Mouse (Mus musculus) midbrain, postnatal 0 days (tissue): Measurements from ENCODE around the gene Rxfp3. TPM values are rescaled to one million over a fixed set of nuclear protein-coding genes. Genes with fewer than 3 reads are reported as not detected.
A peak's percentile ranks its signal among the peaks of the same experiment; 100 is the strongest.

Experiments
- ATAC-seq: fragments of 200-750 bp; cut with Nextera tagmentation; 2 replicates; pipeline ENCODE4 v1.8.0; 2017; ENCODE audit warnings: moderate number of reproducible peaks, mild to moderate bottlenecking, moderate TSS enrichment, moderate library complexity; ENCODE audit not compliant: low FRiP score
- DNase-seq: peaks from one replicate; pipeline ENCODE4 v3.0.0-alpha.2; 2015; ENCODE audit warnings: low spot score
- H3K27ac ChIP-seq: fragments of 300-500 bp; sonication (generic); 2 replicates; pipeline ENCODE4 v1.5.1; 2014; ENCODE audit warnings: low read depth, mild to moderate bottlenecking, low read length, mixed read lengths
- H3K27me3 ChIP-seq: fragments of 300-500 bp; sonication (generic); 2 replicates; pipeline ENCODE4 v1.6.1; 2014; ENCODE audit warnings: low read length, control low read depth, mixed read lengths; ENCODE audit not compliant: insufficient read depth
- H3K36me3 ChIP-seq: fragments of 300-500 bp; sonication (generic); 2 replicates; pipeline ENCODE4 v1.6.1; 2014; ENCODE audit warnings: low read length, control low read depth, mixed read lengths; ENCODE audit not compliant: insufficient read depth
- H3K4me1 ChIP-seq: fragments of 300-500 bp; sonication (generic); 2 replicates; pipeline ENCODE4 v1.6.1; 2014; ENCODE audit warnings: mild to moderate bottlenecking, control low read depth, antibody characterized with exemption, low read length, mixed read lengths; ENCODE audit not compliant: insufficient read depth
- H3K4me2 ChIP-seq: fragments of 300-500 bp; sonication (generic); 2 replicates; pipeline ENCODE4 v1.6.1; 2014; ENCODE audit warnings: low read depth, mild to moderate bottlenecking, low read length, mixed read lengths; ENCODE audit not compliant: poor library complexity, severe bottlenecking
- H3K4me3 ChIP-seq: fragments of 300-500 bp; sonication (generic); 2 replicates; pipeline ENCODE4 v1.5.1; 2014; ENCODE audit warnings: low read depth, mild to moderate bottlenecking, low read length, moderate library complexity
- H3K9ac ChIP-seq: fragments of 300-500 bp; sonication (generic); replicated peaks from 2 replicates; pipeline ENCODE4 v1.6.1; 2014; ENCODE audit warnings: mild to moderate bottlenecking, low read length, moderate library complexity, mixed read lengths; ENCODE audit not compliant: poor library complexity, severe bottlenecking
- H3K9me3 ChIP-seq: fragments of 300-500 bp; sonication (generic); 2 replicates; pipeline ENCODE4 v1.6.1; 2016; ENCODE audit warnings: low read length, control low read depth
- CTCF ChIP-seq: IDR thresholded peaks from 2 replicates; pipeline ENCODE4 v1.5.1; 2016; ENCODE audit warnings: antibody characterized with exemption, mild to moderate bottlenecking
- WGBS: fragments of 180-500 bp; shearing (Covaris S2); extraction: QIAGEN DNeasy Blood & Tissue Kit; methylation state at CpG from one replicate; pipeline ENCODE4 v1.1.7; 2014; 5-methylcytosine and 5-hydroxymethylcytosine counted together
- polyA plus RNA-seq: library from polyadenylated mRNA; unstranded; fragments of >200 nt; fragmentation: Nextera tagmentation; extraction: Ambion mirVana; gene quantifications from 2 replicates; pipeline ENCODE4 v1.2.1, GENCODE M21; 2015
- total RNA-seq: library from RNA; depleted of rRNA; stranded (reverse); fragments of >200 nt; gene quantifications from 2 replicates; pipeline ENCODE4 v1.2.3, GENCODE M21; 2014

The Rxfp3 gene
- total and polyA plus RNA-seq, 2 experiments from 2014 or later = 2.4 to 5.6 TPM

DNA sequence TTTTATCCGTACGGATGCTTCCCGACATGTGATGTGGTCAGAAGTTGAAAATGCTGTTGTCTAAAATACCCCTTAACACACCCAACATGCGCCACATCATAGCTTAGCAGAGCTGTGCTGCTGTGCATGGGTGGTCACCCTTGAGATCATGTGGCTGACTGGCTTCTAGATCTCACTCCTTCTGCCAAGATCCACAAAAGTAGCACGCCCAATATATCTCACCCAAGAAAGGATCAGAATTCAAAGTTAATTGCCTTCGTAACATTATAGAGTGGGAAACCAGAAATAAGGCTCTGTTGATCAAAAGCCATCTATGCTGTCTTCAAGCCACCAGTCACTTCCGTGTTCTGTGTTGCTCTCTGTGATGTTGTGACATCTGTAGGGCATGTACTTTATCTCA, 30.1 kb upstream of the Rxfp3 start:
- 83% methylated on average over 7 of the region's 7 CpGs for WGBS
- Histone ChIP-seq H3K4me1 (0 out of 2 replicates have a peak, but pooled peaks cover 2% of the 10 kb centered on the region), H3K9me3 (no peaks in the 10 kb centered on the region), H3K4me2 (no peak overlapping the region), H3K36me3 (no peaks in the 10 kb centered on the region), H3K27me3 (no peaks in the 10 kb centered on the region), H3K27ac (no peak overlapping the region), H3K4me3 (no peak overlapping the region), H3K9ac (no peak overlapping the region)
- ATAC-seq (no peak), DNase-seq (no peak)
- no peak for TF ChIP-seq CTCF

DNA sequence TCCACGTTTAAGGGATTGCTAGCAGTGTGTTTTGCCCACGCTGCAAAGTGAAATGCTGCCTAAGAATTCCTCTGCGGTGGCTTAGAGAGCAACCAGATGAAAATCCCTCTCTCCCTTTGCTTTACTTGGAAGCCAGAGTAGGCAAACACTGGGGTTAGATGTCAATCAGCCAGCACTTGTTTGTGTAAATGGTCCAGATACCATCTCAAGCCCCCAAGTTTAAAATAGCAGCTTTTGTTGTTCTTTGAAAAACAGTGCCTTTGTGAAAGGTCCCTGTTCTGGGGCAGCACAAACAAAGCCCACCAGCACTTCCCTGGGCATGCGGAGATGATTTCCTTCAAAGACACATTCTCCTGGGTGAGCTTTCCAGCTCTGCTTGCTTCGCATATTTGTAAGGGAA, 28.5 kb upstream of the Rxfp3 start:
- ATAC-seq (no peak), DNase-seq (no peak)

DNA sequence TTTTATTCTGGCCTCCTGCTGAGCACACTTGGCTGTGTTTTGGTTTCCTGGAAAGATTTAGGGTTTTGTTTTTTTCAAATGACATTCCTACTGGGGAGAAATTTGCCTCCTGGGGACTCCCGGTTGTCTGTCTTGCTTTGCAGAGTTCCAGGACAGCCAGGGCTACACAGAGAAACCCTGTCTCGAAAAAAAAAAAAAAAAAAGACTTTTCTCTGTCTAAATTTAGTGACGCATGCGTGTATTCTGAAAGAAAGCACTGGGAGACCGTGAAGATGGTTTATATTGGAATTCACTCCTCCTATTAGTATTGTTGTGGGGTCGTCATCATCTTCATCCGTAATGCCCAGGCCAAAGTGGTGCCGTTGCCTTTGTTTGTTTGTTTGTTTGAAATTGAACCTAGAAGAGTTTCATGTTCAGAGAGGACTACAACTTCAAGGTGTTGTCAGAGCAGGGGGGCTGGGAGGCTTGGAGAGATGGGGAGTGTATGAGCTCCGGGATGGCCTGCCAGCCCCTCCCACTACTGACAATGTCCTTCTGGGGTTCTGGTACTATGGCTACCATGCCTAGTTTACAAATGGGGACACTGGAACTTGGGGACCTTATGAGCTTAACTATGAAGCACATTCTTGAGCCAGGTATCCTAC, 27.9 kb upstream of the Rxfp3 start:
- H3K27ac ChIP-seq = 0 out of 2 replicates have a peak overlapping the region, but pooled peaks have one; percentile 32

More for the DNA sequence above, 28.5 kb upstream of the Rxfp3 start:
- Histone ChIP-seq H3K4me2 (peak overlapping the region; percentile 49), H3K9ac (no peak overlapping the region), H3K27ac (peak overlapping the region; percentile 32; the same call in 1 of the 2 replicates), H3K9me3 (no peaks in the 10 kb centered on the region), H3K27me3 (no peaks in the 10 kb centered on the region), H3K4me1 (0 out of 2 replicates have a peak, but pooled peaks cover 2% of the 10 kb centered on the region), H3K4me3 (peak overlapping the region; percentile 27), H3K36me3 (no peaks in the 10 kb centered on the region)
- no peak for TF ChIP-seq CTCF
- 10% methylated on average over 5 of the region's 5 CpGs for WGBS

DNA sequence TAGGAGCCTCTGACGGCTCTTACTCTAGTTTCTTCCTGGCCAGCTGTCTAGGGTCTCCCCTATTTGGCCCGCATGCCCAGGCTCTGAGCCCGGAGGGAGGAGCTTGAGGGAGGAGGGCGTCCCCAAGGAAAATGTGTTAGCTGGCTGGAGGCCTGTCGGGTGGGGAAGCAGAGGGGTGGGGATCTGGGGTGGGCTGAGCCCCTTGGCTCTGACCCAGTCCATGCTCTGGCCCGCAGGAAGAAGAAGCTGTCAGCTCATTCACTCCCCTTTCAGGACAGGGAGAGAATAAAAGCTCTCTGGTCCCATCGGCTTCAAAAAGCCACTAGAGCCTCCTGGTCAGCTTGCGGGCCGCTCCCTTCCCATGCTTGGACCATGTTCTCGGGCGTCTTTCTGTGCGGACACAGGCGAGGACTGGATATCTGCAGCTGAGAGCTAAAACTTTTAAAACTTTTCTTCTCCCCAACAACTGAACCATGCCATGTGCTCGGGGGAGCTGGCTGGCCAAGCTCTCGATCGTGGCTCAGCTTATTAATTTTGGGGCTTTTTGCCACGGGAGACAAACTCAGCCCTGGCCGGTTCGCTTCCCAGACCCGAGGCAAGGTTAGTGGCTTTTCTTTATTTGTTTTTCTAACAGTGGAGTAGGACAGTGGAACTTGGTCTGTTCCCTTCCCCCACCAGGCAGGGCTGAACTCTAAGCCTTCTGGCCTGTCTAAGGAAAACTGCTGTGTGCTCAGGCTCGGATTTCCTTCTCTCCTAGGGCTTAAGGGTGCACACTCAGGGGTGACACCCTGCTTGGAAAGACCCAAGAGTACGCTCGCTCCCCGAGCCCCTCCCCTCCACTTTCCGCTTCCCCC, 27.0 kb upstream of the Rxfp3 start, which contains the start of gene Adamts12:
Adamts12 (plus strand) TSS at position 233 of the 854 bp plus-strand sequence.
- 4% methylated on average over 25 of the region's 25 CpGs for WGBS
- no peaks in the 10 kb centered on the region for H3K36me3 ChIP-seq
- H3K9me3 ChIP-seq = no peaks in the 10 kb centered on the region
- DNase-seq (peak; percentile 82), ATAC-seq (peak; percentile 78)
- peak within 1 kb of the TSS; percentile 49 for H3K4me2 ChIP-seq
- no peaks in the 10 kb centered on the region for H3K27me3 ChIP-seq
- 0 out of 2 replicates have a peak within 1 kb of the TSS, but pooled peaks have one; percentile 19 for H3K9ac ChIP-seq
- H3K4me1 ChIP-seq = 0 out of 2 replicates have a peak, but pooled peaks cover 2% of the 10 kb centered on the region
- TF ChIP-seq CTCF = no peak
- 0 out of 2 replicates have a peak within 1 kb of the TSS, but pooled peaks have one; percentile 32 for H3K27ac ChIP-seq
- peak within 1 kb of the TSS; percentile 27 for H3K4me3 ChIP-seq

More for the DNA sequence above, 27.9 kb upstream of the Rxfp3 start:
- Histone ChIP-seq H3K27me3 (no peaks in the 10 kb centered on the region), H3K9me3 (no peaks in the 10 kb centered on the region), H3K36me3 (no peaks in the 10 kb centered on the region), H3K4me2 (peak overlapping the region; percentile 49), H3K4me1 (0 out of 2 replicates have a peak, but pooled peaks cover 2% of the 10 kb centered on the region), H3K9ac (0 out of 2 replicates have a peak overlapping the region, but pooled peaks have one; percentile 39), H3K4me3 (peak overlapping the region; percentile 27)
- DNase-seq (no peak), ATAC-seq (no peak)
- WGBS = 10% methylated on average over 9 of the region's 9 CpGs
- TF ChIP-seq CTCF = no peak

DNA sequence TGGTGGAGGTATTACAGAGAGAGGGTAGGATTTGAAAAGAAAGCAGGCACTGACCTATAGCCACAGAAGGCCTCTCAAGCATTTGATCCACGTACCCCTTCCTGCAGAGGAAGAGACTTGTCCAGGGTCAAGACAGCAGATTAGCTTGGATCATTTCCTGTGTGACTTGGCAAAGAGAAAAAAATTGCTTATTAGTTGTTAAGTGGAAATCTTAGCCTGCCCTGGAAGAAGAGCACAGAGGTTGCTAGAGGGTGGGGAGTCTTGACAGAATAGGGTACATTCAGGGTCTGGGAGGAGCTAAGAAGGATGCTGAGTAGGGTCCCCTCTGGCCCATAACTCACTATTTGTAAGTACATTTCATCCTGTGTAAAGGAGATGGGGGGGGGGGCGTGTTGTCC, 26.4 kb upstream of the Rxfp3 start:
- ATAC-seq = no peak
- Histone ChIP-seq H3K27me3 (no peaks in the 10 kb centered on the region), H3K4me2 (no peak overlapping the region), H3K4me3 (no peak overlapping the region), H3K4me1 (0 out of 2 replicates have a peak, but pooled peaks cover 2% of the 10 kb centered on the region), H3K36me3 (no peaks in the 10 kb centered on the region), H3K27ac (no peak overlapping the region), H3K9ac (no peak overlapping the region), H3K9me3 (no peaks in the 10 kb centered on the region)
- no peak for TF ChIP-seq CTCF
- DNase-seq = no peak
- 15% methylated on average over 2 of the region's 2 CpGs for WGBS
